Mouse (Mus musculus) E14TG2a.4 (cell line): ENCODE measurements around the gene Tmem222.

ENCODE experiments used
- H3K27me3 ChIP-seq: 2 replicates; pipeline ENCODE4 v1.6.1; 2014; ENCODE audit warnings: low read length, control low read depth; ENCODE audit not compliant: insufficient read depth
- H3K36me3 ChIP-seq: 2 replicates; pipeline ENCODE4 v1.6.1; 2014; ENCODE audit warnings: low read length, control low read depth; ENCODE audit not compliant: insufficient read depth
- H3K4me1 ChIP-seq: replicated peaks from 2 replicates; pipeline ENCODE4 v1.6.1; 2014; ENCODE audit warnings: low read depth, low read length, control low read depth
- H3K4me3 ChIP-seq: replicated peaks from 2 replicates; pipeline ENCODE4 v1.5.1; 2014; ENCODE audit warnings: mild to moderate bottlenecking, low read length
- H3K9me3 ChIP-seq: 2 replicates; pipeline ENCODE4 v1.6.1; 2014; ENCODE audit warnings: low read length, control low read depth
- CTCF ChIP-seq: conservative IDR thresholded peaks from 2 replicates; pipeline ENCODE4 v1.5.1; 2014; ENCODE audit warnings: low read length
- NANOG ChIP-seq: IDR thresholded peaks from 2 replicates; pipeline ENCODE4 v1.6.1; 2014; ENCODE audit warnings: borderline replicate concordance, low read length, mixed read lengths
- POU5F1 ChIP-seq: IDR thresholded peaks from 2 replicates; pipeline ENCODE4 v1.6.1; 2014; ENCODE audit warnings: low read length, borderline replicate concordance

Gene Tmem222

DNA sequence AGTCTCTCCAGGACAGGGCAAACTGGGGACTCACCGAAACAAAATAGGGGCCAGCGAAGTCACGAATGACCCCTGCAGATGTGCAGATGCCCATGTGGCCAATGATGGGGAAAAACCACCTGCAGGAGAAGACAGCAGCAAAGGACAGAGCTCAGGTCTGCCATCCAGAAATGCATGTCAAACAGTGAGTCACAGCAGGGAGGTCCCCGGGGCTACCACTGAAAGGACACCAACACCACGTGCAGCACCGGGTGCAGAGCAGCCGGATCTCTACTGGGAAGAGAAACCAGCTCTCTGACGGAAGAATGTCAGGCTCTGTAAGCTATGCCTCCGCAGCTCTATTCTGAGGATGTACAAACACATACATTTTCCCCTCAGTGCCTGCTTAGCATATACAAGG lies 6.7 kb downstream of the Tmem222 start:
- Histone ChIP-seq H3K9me3 (no peaks in the 10 kb centered on the region), H3K27me3 (no peaks in the 10 kb centered on the region), H3K4me3 (no peak overlapping the region), H3K36me3 (peaks cover 73% of the 10 kb centered on the region), H3K4me1 (peaks cover 18% of the 10 kb centered on the region)
- TF ChIP-seq POU5F1 (no peak), NANOG (no peak), CTCF (no peak)

DNA sequence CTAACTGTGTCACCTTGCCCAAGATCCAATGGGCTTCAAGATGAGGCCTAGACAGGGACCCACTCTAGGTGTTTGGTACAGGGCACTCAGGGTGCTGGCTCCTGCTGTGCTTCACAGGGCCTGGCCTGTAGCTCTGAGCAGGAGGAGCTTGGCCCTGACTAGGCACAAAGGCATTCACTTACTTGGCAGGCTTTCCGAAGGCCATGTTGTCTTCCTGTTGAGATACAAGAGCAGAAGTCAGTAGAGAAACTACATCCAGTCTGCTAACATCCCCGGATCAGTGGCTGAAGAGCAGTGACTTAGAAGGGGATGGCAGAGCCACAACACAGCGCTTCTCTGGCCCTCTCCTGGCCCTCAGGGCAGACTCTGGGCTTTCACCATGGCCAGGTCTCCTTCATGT lies 8.0 kb downstream of the Tmem222 start:
- H3K4me3 ChIP-seq, result no peak overlapping the region
- no peaks in the 10 kb centered on the region for H3K9me3 ChIP-seq
- peaks cover 71% of the 10 kb centered on the region for H3K36me3 ChIP-seq
- H3K27me3 ChIP-seq, result no peaks in the 10 kb centered on the region
- TF ChIP-seq NANOG (no peak), POU5F1 (no peak), CTCF (no peak)
- H3K4me1 ChIP-seq, result peaks cover 4% of the 10 kb centered on the region; the same call in 1 of the 2 replicates

DNA sequence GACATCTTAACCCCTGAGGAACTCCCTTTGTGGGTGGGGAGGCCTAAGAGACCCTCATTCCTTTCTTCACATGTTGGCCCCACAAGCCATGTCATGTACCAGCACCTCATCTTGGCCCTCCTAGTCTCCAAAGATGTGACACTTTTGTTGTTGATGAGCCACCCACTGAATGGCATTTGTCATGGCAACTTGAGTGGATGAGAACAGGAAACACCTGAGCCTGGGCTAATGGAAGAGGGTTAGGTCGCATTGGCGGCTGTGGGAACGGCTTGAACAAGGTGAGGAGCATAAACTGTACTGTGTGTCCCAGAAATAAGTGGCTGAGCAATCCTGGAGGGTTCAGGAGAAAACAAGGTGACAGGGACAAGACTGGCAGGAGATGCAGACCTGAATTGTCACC lies 8.7 kb downstream of the Tmem222 start:
- no peak for TF ChIP-seq CTCF
- no peak for TF ChIP-seq POU5F1
- no peak for TF ChIP-seq NANOG
- H3K4me1 ChIP-seq, result peaks cover under 1% of the 10 kb centered on the region; the same call in 1 of the 2 replicates
- peaks cover 68% of the 10 kb centered on the region for H3K36me3 ChIP-seq
- H3K9me3 ChIP-seq, result no peaks in the 10 kb centered on the region
- no peaks in the 10 kb centered on the region for H3K27me3 ChIP-seq
- H3K4me3 ChIP-seq, result no peak overlapping the region

DNA sequence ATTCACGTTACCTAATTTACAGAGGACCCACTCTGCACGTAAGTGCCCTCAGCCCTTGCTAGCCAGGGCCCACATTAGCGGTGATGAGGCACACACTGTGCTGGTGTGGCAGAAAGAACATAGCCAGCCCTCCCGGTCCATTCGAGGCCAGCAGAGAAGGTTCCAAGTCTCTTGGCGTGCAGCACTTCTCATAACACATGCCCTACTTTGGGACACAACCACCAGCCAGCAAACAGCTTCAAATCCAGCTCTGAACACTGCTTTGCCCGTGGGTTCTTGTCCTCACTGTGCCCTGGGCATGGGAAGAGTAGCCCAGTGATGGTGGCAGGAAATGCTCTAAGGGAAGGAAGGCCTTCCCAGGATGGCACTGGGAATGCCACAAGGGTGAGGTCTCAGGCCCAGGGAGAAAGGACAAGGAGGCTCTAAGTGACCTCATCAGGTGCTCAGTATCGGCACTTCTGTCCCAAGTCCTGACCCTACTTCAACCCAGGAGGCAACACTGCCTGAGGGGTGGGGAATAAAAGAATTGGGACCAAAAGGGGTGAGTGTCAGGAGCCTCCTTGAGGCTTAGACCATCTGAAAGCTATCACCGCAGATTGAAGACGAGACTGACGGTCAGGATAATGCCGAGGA lies 11.2 kb downstream of the Tmem222 start:
- Histone ChIP-seq H3K4me1 (peaks cover 26% of the 10 kb centered on the region), H3K4me3 (no peak overlapping the region), H3K9me3 (no peaks in the 10 kb centered on the region), H3K36me3 (peaks cover 66% of the 10 kb centered on the region), H3K27me3 (no peaks in the 10 kb centered on the region)
- TF ChIP-seq POU5F1 (no peak), CTCF (no peak), NANOG (no peak)

DNA sequence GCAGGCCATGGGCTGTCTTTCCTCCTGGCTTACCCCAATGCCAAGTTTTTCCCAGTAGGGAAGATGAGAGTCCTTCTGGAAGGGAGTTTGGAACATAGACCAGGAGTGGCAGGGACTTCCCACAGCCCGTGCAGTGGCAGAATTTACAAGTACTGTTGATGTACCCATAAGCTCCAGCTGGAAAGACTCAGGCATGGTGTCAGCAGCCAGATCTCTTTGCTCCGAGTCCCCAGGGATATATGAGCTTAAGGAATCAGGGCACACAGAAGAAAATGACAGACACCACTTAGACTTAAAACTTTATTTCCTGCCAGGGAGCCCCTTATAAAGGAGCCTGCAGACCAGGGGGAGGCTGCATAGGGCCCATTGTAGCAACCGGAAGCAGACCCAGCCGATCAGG lies 11.8 kb downstream of the Tmem222 start:
- Histone ChIP-seq H3K9me3 (no peaks in the 10 kb centered on the region), H3K36me3 (peaks cover 62% of the 10 kb centered on the region), H3K4me3 (no peak overlapping the region), H3K27me3 (no peaks in the 10 kb centered on the region), H3K4me1 (peaks cover 32% of the 10 kb centered on the region)
- no peak for TF ChIP-seq NANOG
- TF ChIP-seq CTCF, result no peak
- no peak for TF ChIP-seq POU5F1

DNA sequence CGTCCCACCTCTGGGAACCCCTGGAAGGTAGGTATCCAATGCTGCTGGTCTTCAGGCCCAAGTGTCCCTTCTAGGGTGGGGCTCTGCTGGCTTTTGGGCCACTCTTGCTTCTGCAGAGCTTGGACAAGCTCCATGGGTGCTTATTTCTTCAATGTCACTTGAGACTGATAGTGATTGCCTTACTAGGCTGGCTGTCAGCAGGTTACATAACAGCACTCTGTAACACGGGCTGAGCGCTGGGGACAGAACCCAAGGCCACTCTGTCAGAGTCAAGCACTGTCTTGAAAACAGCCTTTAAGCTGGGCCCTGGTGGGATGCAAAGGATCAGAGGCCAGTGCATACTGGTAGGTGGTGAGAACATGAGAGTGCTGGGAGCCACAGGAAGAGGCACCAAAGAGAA lies 12.3 kb downstream of the Tmem222 start:
- Histone ChIP-seq H3K4me3 (no peak overlapping the region), H3K9me3 (no peaks in the 10 kb centered on the region), H3K4me1 (peaks cover 35% of the 10 kb centered on the region), H3K27me3 (no peaks in the 10 kb centered on the region), H3K36me3 (peaks cover 57% of the 10 kb centered on the region)
- no peak for TF ChIP-seq CTCF
- TF ChIP-seq POU5F1, result no peak

DNA sequence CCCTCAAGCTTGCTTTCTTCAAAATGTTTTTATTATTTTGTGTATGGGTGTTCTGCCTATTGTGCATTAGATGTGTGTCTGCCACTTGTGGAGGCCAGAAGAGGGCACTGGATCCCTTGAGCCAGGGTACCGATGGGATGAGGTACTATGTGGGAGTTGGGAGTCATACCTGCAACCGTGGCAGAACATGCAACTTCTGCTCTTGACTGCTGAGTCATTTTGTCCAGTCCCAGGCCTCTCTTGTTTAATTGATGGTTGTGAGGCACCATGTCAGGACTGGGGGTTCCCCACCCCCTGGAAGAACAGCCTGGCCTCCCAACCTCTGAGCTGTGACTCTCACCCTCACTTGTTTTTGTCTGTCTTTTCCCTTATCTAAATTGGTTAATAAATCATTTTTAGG lies 13.0 kb downstream of the Tmem222 start:
- Histone ChIP-seq H3K27me3 (no peaks in the 10 kb centered on the region), H3K36me3 (peaks cover 50% of the 10 kb centered on the region), H3K4me1 (peaks cover 37% of the 10 kb centered on the region), H3K9me3 (no peaks in the 10 kb centered on the region), H3K4me3 (no peak overlapping the region)
- no peak for TF ChIP-seq CTCF
- no peak for TF ChIP-seq NANOG

DNA sequence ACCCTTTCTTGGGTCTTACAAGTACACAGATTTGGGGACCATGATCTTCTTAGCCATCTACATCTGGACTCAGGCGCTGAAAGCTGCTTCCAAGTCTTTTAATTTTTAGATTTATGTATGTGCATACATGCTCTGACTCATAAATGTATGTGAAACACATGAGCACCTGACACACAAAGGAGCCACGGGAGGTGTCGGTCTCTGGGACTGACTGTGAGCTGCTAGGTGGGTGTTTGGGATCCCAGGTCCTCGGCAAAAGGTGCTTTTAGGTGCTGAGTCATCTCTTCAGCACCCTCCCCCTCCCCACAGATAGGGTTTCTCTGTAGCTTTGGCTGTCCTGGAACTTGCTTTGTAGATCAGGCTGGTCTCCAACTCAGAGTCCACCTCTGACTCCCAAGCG lies 13.8 kb downstream of the Tmem222 start:
- no peak overlapping the region for H3K4me3 ChIP-seq

DNA sequence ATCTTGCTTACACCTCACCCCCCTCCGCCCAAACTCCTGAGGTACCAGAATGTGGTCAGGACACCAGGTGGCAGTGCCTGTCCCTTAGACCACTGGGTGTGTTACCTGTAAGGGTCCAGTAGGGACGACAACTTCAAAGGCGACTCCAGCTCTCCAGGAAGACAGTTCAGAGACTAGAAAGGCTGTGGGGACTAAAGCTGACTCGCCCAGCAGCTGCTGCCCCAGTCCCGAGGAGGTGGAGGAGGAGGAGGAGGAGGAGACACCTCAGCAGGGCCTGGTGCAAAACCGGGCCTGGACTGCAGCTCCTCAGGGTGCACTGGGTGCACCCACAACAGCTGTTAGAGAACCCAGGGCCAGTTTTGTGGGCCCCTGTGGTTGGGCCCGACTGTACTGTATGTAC lies 14.7 kb downstream of the Tmem222 start, which contains the start of gene Sytl1:
Gene Sytl1, minus strand, starts transcription at position 232 of the 400 bp plus-strand sequence.
- peaks cover 50% of the 10 kb centered on the region for H3K4me1 ChIP-seq
- H3K36me3 ChIP-seq, result peaks cover 33% of the 10 kb centered on the region
- no peaks in the 10 kb centered on the region for H3K9me3 ChIP-seq
- TF ChIP-seq POU5F1, result no peak
- no peak for TF ChIP-seq NANOG
- TF ChIP-seq CTCF, result no peak
- peaks cover 11% of the 10 kb centered on the region for H3K27me3 ChIP-seq
- peak within 1 kb of the TSS; percentile 57 for H3K4me3 ChIP-seq

More for the DNA sequence above, 13.8 kb downstream of the Tmem222 start:
- Histone ChIP-seq H3K9me3 (no peaks in the 10 kb centered on the region), H3K4me1 (peaks cover 42% of the 10 kb centered on the region), H3K27me3 (peaks cover 7% of the 10 kb centered on the region), H3K36me3 (peaks cover 42% of the 10 kb centered on the region)
- TF ChIP-seq POU5F1 (no peak), CTCF (no peak), NANOG (no peak)
